Mouse (Mus musculus) erythroblast, embryonic 14.5 days (primary cell): ENCODE results near the gene Syn2.

ENCODE experiments used
- GATA1 ChIP-seq: IDR thresholded peaks from 2 replicates; pipeline ENCODE4 v1.6.1; 2012; ENCODE audit warnings: low read length, inconsistent platforms, mixed read lengths
- TAL1 ChIP-seq: IDR thresholded peaks from 3 replicates; pipeline ENCODE4 v1.6.1; 2012; ENCODE audit warnings: low read length, inconsistent platforms, mixed read lengths

- TF ChIP-seq GATA1 = no peak
- TF ChIP-seq TAL1 = no peak
Measured at GRCm38 (mm10) chr6:115136156-115136555, 1.5 kb downstream of the Syn2 start.
